Mouse (Mus musculus) frontal cortex, postnatal 25 days (tissue): Measurements from ENCODE around the gene Plaur.
"Not testable (repeated sequence)": the region's sequence is repeated elsewhere in the genome, so short reads cannot be mapped to it uniquely, and the experiment has no call there.

ENCODE experiments used
- DNase-seq, 2 experiments: peaks; one replicate each; pipeline ENCODE4 v3.0.0; 2022; ENCODE audit warnings: low spot score in 2 of 2

The Plaur gene

GRCm38 (mm10) chr7:24478911-24479310 is 16.6 kb downstream of the Plaur start:
- DNase-seq: no peak

GRCm38 (mm10) chr7:24479685-24480084 is 17.4 kb downstream of the Plaur start:
- no peak for DNase-seq

- no peak for DNase-seq
These were observed 18.0 kb downstream of the Plaur start for GRCm38 (mm10) chr7:24480121-24480941.

GRCm38 (mm10) chr7:24480986-24481473 is 18.7 kb downstream of the Plaur start:
- no peak for DNase-seq

- DNase-seq: peak; percentile 66 to 79
These were observed 19.4 kb downstream of the Plaur start, which contains the start of gene Cadm4 for GRCm38 (mm10) chr7:24481474-24482207. Gene Cadm4 (plus strand): TSS chr7:24482023.

- DNase-seq: no peak
These were observed 20.1 kb downstream of the Plaur start for GRCm38 (mm10) chr7:24482208-24483020.

GRCm38 (mm10) chr7:24483291-24483690 is 21.0 kb downstream of the Plaur start:
- DNase-seq: not testable (repeated sequence)

GRCm38 (mm10) chr7:24485481-24485880 is 23.2 kb downstream of the Plaur start:
- no peak for DNase-seq

GRCm38 (mm10) chr7:24486654-24487130 is 24.4 kb downstream of the Plaur start:
- no peak for DNase-seq

GRCm38 (mm10) chr7:24487403-24487802 is 25.1 kb downstream of the Plaur start:
- DNase-seq: no peak

- no peak for DNase-seq
These were observed 26.0 kb downstream of the Plaur start for GRCm38 (mm10) chr7:24488303-24488702.

GRCm38 (mm10) chr7:24499856-24500577 is 37.7 kb downstream of the Plaur start:
- DNase-seq: no peak

- DNase-seq: no peak
These were observed 38.6 kb downstream of the Plaur start for GRCm38 (mm10) chr7:24500929-24501328.

GRCm38 (mm10) chr7:24501492-24501891 is 39.2 kb downstream of the Plaur start:
- no peak for DNase-seq

- DNase-seq: no peak
These were observed 41.7 kb downstream of the Plaur start for GRCm38 (mm10) chr7:24504004-24504403.

- no peak for DNase-seq
These were observed 42.6 kb downstream of the Plaur start for GRCm38 (mm10) chr7:24504868-24505267.

GRCm38 (mm10) chr7:24505447-24506064 is 43.3 kb downstream of the Plaur start:
- no peak for DNase-seq

- no peak for DNase-seq
These were observed 43.8 kb downstream of the Plaur start for GRCm38 (mm10) chr7:24506065-24506459.

GRCm38 (mm10) chr7:24506476-24506837 is 44.2 kb downstream of the Plaur start:
- DNase-seq: no peak

GRCm38 (mm10) chr7:24506838-24507725 is 44.8 kb downstream of the Plaur start, which contains the start of gene Zfp428:
Gene Zfp428 (plus strand): TSS chr7:24507006.
- peak; percentile 71 to 74 for DNase-seq
